Mouse (Mus musculus) embryonic facial prominence, embryonic 10.5 days (tissue): ENCODE data around the gene Ric8b. TPM values are rescaled to one million over a fixed set of nuclear protein-coding genes. Genes with fewer than 3 reads are reported as not detected.
A peak's percentile ranks its signal among the peaks of the same experiment; 100 is the strongest.

ENCODE experiments used
- DNase-seq: peaks from one replicate; pipeline ENCODE4 v3.0.0-alpha.2; 2017; ENCODE audit warnings: low spot score
- H3K27ac ChIP-seq: fragments of 300-500 bp; sonication (generic); replicated peaks from 2 replicates; pipeline ENCODE4 v1.5.1; 2016; ENCODE audit warnings: mild to moderate bottlenecking
- H3K27me3 ChIP-seq: fragments of 300-500 bp; sonication (generic); replicated peaks from 2 replicates; pipeline ENCODE4 v1.6.1; 2016; ENCODE audit warnings: low read depth, mild to moderate bottlenecking; ENCODE audit not compliant: poor library complexity, severe bottlenecking
- H3K36me3 ChIP-seq: fragments of 300-500 bp; sonication (generic); replicated peaks from 2 replicates; pipeline ENCODE4 v1.6.1; 2016; ENCODE audit warnings: mild to moderate bottlenecking, moderate library complexity
- H3K4me1 ChIP-seq: fragments of 300-500 bp; sonication (generic); 2 replicates; pipeline ENCODE4 v1.6.1; 2016
- H3K4me3 ChIP-seq: fragments of 300-500 bp; sonication (generic); 2 replicates; pipeline ENCODE4 v1.5.1; 2016; ENCODE audit warnings: mild to moderate bottlenecking, moderate library complexity
- H3K9me3 ChIP-seq: fragments of 300-500 bp; sonication (generic); 2 replicates; pipeline ENCODE4 v1.6.1; 2016; ENCODE audit warnings: mild to moderate bottlenecking
- WGBS: fragments of 180-500 bp; shearing (Covaris S2); methylation state at CpG from one replicate; pipeline ENCODE4 v1.1.7; 2016; 5-methylcytosine and 5-hydroxymethylcytosine counted together
- polyA plus RNA-seq: library from polyadenylated mRNA; unstranded; fragments of >200 nt; fragmentation: Nextera tagmentation; extraction: Ambion mirVana; gene quantifications from 2 replicates; pipeline ENCODE4 v1.2.1, GENCODE M21; 2016

The Ric8b gene
- polyA plus RNA-seq, 1 experiment from 2014 or later = 27.7 TPM

DNA sequence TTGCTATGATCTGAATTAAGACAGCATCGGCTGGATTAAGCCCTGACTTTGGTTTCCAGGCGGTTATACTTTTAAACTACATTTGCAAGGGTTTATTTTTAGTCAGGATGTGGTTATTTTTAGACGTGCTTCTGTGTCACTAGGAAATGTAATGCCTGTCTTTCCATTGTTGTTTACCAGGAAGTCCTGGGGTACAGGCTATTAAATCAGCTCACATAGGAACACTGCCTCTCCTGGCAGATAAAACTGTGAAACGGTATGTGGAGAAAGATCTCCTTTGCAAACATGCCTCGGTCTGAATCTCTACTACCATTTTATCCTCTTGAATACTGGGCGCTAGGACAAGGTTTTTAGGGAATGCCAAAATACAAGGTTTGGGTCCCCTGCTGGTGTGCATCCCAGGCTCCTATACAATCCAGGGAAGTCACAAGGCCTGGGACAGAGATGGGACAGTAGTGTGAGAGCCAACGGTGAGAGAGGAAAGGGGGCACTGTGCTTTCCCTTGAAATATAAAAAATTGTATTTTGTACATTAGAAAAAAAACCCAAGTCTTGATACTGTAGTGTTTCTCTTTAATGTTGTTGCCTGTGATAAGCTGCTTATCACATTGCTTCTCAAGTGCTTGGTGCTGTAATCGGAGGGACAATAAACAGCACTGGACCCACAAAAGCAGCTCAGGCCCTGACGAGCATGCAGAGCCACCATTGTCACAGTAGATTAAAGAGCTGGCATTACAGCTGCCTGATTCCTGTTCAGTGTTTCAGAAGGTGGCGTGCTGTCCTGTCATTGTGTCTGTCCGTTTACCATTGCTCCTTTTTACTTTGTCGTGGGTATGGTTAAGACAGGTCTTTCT lies 51.7 kb downstream of the Ric8b start:
- Histone ChIP-seq H3K27me3 (no peaks in the 10 kb centered on the region), H3K27ac (0 out of 2 replicates have a peak overlapping the region, but pooled peaks have one; percentile 15), H3K4me3 (no peak overlapping the region), H3K4me1 (peaks cover 14% of the 10 kb centered on the region), H3K9me3 (no peaks in the 10 kb centered on the region), H3K36me3 (peaks cover 47% of the 10 kb centered on the region)
- WGBS = 55% methylated on average over 12 of the region's 12 CpGs
- DNase-seq = no peak

DNA sequence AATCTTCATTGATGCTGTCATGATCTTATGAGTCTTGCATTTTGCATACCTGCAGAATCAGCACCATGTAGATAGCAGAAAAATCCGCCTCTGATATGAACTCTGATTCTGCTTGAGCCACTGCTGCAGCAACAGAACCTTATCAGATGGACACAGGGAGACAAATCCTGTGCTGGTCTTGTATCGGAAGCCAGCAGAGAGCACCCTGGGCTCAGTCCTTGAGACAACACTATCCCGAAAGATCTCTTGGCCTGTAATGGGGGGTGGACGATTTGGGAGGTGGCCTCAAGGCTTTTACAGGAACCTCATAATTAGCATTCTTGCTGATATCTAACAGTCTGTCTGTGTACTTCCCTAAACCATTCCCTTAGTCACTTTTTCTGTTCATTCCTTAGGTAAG lies 57.8 kb downstream of the Ric8b start:
- H3K27me3 ChIP-seq = no peaks in the 10 kb centered on the region
- no peak overlapping the region for H3K4me3 ChIP-seq
- H3K9me3 ChIP-seq = no peaks in the 10 kb centered on the region
- DNase-seq = no peak
- H3K27ac ChIP-seq = no peak overlapping the region
- WGBS = 88% methylated on average over 4 of the region's 4 CpGs
- peaks cover 75% of the 10 kb centered on the region for H3K36me3 ChIP-seq
- no peaks in the 10 kb centered on the region for H3K4me1 ChIP-seq

DNA sequence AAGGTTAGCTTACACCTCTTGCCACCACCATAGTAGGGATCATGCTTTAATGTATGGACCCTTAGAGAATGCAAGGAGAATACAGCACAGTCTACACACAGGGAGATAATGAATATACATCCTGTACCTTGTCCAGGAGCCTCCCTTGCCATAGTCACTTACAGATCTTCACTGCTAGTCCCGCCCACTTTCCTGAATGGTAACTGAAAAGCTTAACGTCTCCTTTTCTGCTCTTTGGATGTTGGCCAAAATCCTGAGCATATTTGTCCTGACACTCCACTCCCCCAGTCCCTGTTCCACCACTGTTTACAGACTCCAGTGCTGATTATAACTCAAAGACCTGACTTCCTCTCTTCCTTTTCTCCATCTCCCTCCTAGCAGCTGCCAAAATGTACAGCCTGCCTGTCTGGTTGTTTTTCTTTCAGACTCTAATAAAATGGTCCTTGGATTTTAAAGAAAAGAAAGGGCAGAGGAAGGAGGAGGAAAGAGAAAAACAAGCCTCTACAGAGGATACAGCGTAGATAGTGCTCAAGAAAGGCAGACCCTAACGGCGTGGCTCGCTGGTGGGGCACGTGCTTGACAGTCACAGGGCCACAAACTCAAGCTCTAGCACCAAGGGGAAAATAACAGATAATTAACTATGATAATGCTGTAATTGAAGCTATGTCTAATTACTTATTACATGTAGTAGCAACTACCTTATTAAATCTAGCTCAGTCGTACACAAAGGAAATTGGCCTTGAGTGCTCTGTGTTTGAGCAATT lies 59.4 kb downstream of the Ric8b start:
- Histone ChIP-seq H3K9me3 (no peaks in the 10 kb centered on the region), H3K36me3 (peaks cover 74% of the 10 kb centered on the region), H3K4me1 (no peaks in the 10 kb centered on the region), H3K27ac (no peak overlapping the region), H3K27me3 (no peaks in the 10 kb centered on the region), H3K4me3 (no peak overlapping the region)
- WGBS = 87% methylated on average over 8 of the region's 8 CpGs
- DNase-seq = no peak

DNA sequence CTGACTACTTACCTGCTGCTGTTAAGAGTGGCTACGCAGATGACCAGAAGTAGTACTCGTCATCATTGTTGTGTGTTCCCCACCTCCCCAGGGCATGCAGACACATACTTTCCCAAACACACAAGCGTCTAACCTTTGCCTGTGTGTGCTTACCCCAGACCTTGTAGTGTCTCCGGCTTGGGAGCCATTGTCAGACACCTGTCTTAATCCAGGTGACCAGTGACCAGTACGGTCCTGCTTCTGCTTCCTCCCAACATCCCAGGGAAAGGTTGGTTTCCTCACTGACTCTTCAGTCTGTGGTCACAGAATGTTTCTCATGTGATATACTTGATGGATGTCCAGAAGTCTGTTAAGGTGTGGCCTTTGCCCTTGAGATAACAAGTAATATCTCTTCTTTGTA lies 62.9 kb downstream of the Ric8b start:
- H3K27ac ChIP-seq = no peak overlapping the region
- H3K4me3 ChIP-seq = no peak overlapping the region
- H3K9me3 ChIP-seq = no peaks in the 10 kb centered on the region
- H3K4me1 ChIP-seq = no peaks in the 10 kb centered on the region; the same call in 1 of the 2 replicates
- 95% methylated on average over 5 of the region's 5 CpGs for WGBS
- peaks cover 74% of the 10 kb centered on the region for H3K36me3 ChIP-seq
- DNase-seq = no peak
- H3K27me3 ChIP-seq = no peaks in the 10 kb centered on the region

DNA sequence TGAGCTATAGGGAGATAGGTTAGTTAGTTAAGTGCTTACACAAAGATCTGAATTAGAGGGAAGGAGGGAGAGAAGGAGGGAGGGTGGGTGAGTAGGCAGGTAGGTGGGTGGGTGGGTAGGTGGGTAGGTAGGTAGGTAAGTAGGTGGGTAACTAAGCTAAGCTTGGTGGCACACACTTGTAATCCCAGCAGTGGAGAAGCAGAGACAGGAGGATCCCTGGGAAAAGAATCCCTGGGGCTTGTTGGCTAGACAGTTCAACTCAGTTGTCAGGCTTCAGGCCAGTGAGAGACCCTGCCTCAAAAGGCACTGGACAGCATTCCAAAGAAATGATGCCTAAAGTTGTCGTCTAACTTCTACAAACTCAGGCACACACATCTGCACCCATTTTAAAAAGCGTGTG lies 64.0 kb downstream of the Ric8b start:
- Histone ChIP-seq H3K4me3 (no peak overlapping the region), H3K27ac (no peak overlapping the region), H3K9me3 (no peaks in the 10 kb centered on the region), H3K27me3 (no peaks in the 10 kb centered on the region), H3K4me1 (no peaks in the 10 kb centered on the region; the same call in 1 of the 2 replicates), H3K36me3 (peaks cover 74% of the 10 kb centered on the region)
- WGBS = 95% methylated on average over 2 of the region's 2 CpGs
- DNase-seq = no peak

DNA sequence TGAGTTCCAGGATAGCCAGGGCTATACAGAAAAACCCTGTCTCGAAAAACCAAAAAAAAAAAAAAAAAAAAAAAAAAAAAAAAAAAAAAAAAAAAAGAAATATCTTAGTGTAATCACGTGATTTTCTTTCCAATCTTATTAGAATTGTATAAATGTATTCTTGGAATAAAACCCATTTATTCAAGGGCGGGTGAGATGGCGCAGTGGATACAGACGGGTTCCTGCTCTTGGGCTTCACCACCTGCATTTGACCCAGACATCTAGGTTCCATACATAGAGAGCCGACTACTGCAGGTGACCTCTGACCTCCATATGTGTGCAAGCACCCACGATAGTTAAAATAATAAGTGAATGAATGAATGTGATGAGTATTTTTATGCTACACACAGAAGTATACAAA lies 65.3 kb downstream of the Ric8b start:
- H3K27ac ChIP-seq = no peak overlapping the region
- WGBS = 89% methylated on average over 7 of the region's 7 CpGs
- DNase-seq = no peak
- H3K4me3 ChIP-seq = no peak overlapping the region
- H3K36me3 ChIP-seq = peaks cover 78% of the 10 kb centered on the region
- H3K27me3 ChIP-seq = no peaks in the 10 kb centered on the region
- H3K9me3 ChIP-seq = no peaks in the 10 kb centered on the region
- H3K4me1 ChIP-seq = no peaks in the 10 kb centered on the region; the same call in 1 of the 2 replicates

DNA sequence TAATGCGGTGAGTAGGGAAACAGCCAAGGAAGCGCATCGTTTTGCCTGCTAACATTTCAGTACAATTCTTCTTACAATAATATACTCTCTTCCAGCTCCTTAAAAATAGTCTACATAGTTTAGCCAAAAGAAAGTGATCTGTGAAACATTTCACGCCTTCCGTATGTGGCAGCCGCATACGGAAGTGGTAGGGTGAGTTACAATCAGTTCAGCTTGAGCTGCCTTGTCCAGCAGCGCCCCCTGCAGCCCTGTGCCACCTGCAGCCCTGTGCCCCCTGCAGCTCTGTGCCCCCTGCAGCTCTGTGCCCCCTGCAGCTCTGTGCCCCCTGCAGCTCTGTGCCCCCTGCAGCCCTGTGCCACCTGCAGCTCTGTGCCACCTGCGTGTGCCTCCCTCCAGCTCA lies 68.5 kb downstream of the Ric8b start:
- WGBS = 79% methylated on average over 9 of the region's 9 CpGs
- DNase-seq = peak; percentile 24
- no peak overlapping the region for H3K4me3 ChIP-seq
- H3K27ac ChIP-seq = no peak overlapping the region
- H3K4me1 ChIP-seq = no peaks in the 10 kb centered on the region; the same call in 1 of the 2 replicates
- H3K36me3 ChIP-seq = peaks cover 67% of the 10 kb centered on the region
- H3K27me3 ChIP-seq = no peaks in the 10 kb centered on the region
- H3K9me3 ChIP-seq = no peaks in the 10 kb centered on the region

DNA sequence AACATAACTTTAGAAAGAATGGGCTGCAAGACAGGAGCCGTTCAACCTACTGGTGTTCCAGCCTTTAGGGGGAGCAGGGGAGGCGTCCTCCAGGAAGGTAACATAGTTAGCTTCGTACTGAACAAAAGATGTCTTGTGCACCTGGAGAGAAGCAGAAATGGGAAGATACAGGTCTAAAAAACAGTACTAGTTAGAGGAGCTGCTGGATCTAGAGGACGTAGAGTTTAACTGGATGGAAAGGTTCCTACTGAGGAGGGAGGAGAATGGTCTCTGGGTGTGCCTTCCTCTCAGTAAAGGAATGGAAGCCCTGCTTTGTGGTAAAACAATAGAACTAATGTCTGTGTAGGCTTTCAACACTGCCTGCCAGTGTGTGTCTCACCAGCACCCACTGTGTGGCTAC lies 70.2 kb downstream of the Ric8b start:
- Histone ChIP-seq H3K27ac (no peak overlapping the region), H3K9me3 (no peaks in the 10 kb centered on the region), H3K36me3 (peaks cover 64% of the 10 kb centered on the region), H3K4me1 (no peaks in the 10 kb centered on the region; the same call in 1 of the 2 replicates), H3K27me3 (no peaks in the 10 kb centered on the region), H3K4me3 (no peak overlapping the region)
- 82% methylated on average over 4 of the region's 4 CpGs for WGBS
- DNase-seq = no peak

DNA sequence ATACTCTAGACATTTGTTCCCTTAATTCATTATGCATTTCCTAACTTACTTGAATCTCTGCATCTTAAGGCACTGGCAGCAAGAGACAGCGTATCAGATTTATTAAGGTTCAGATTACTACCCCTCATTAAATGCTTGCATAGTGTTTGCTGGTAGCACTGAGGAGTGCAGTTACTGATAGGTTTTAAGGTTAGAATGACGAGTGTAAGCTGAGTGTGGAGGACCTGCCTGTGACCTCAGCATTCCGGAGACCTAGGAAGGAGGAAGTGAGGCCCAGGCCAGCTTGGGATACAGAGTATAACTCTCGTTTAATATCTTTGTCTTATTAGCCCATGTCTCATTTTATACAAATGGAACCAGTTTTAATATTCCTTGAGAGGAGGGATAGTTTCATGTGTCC lies 71.2 kb downstream of the Ric8b start:
- 69% methylated on average over 4 of the region's 4 CpGs for WGBS
- Histone ChIP-seq H3K4me3 (no peak overlapping the region), H3K36me3 (peaks cover 63% of the 10 kb centered on the region), H3K4me1 (no peaks in the 10 kb centered on the region; the same call in 1 of the 2 replicates), H3K27me3 (no peaks in the 10 kb centered on the region), H3K27ac (no peak overlapping the region), H3K9me3 (no peaks in the 10 kb centered on the region)
- DNase-seq = no peak

DNA sequence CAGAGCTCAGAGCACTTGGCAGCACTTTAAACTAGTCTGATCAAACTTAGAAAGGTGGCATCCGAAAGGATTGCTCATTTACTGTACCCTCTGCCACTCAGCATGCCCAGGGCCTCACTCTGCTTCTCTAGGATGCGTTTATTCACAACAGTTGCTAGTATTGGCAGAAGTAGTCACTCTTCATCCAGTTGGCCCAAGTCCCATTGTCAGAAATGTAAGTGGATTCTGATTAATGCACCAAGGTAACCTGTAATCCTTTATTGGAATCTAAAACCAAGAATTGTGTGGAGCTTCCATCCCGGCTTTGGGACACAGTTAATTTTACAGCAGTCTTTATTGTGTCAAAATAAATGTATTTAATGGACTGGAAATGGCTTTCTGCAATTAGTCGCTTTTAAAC lies 76.9 kb downstream of the Ric8b start:
- Histone ChIP-seq H3K9me3 (no peaks in the 10 kb centered on the region), H3K27ac (no peak overlapping the region), H3K27me3 (no peaks in the 10 kb centered on the region), H3K4me3 (no peak overlapping the region), H3K36me3 (peaks cover 52% of the 10 kb centered on the region), H3K4me1 (peaks cover 4% of the 10 kb centered on the region; the same call in 1 of the 2 replicates)
- 90% methylated on average over 4 of the region's 4 CpGs for WGBS
- no peak for DNase-seq

DNA sequence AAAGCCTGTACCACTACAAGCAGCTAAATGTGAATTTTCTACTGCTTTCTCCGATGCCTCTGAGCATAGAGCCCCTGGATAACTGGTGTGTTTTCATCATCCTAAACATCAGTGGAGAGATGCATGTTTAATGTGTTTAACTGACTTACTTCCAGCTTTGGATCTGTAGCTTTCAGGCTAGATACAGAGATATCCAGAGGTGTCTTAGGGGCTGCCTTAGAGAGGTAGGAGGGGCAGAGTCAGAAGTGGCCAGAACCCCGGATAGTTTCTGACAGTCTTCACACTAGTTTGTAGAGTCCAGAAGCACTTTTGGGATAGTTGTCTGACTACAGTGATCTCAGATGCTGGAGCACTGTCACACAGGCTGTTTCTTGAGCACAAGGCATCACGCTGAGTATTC lies 77.6 kb downstream of the Ric8b start:
- Histone ChIP-seq H3K36me3 (peaks cover 46% of the 10 kb centered on the region), H3K27me3 (no peaks in the 10 kb centered on the region), H3K4me3 (no peak overlapping the region), H3K9me3 (no peaks in the 10 kb centered on the region), H3K4me1 (peaks cover 4% of the 10 kb centered on the region; the same call in 1 of the 2 replicates), H3K27ac (no peak overlapping the region)
- no peak for DNase-seq
- WGBS = 93% methylated on average over 3 of the region's 3 CpGs

DNA sequence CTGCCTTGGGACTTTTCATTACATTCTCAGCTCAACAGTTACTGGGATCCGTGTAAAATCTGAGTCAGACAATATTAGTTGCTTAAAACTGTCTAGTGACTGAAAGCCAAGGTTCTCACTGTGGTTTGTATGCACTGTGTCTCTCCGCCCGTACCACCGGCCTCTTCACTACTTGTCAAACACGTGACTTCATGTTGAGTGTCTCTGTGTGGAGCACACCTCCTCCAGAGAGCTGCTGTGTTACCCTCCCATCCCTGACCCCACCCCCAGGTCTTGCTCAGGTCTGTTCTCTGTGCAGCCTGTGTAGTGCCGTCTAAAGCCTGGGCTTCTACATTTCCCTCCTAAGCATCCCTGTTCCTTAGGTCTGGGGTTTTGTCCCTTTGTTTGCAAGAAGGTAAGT lies 79.0 kb downstream of the Ric8b start:
- H3K27me3 ChIP-seq = no peaks in the 10 kb centered on the region

More for the DNA sequence above, 79.0 kb downstream of the Ric8b start:
- H3K36me3 ChIP-seq = peaks cover 45% of the 10 kb centered on the region
- 85% methylated on average over 6 of the region's 6 CpGs for WGBS
- H3K4me3 ChIP-seq = no peak overlapping the region
- no peak overlapping the region for H3K27ac ChIP-seq
- H3K9me3 ChIP-seq = no peaks in the 10 kb centered on the region
- DNase-seq = no peak
- H3K4me1 ChIP-seq = peaks cover 4% of the 10 kb centered on the region; the same call in 1 of the 2 replicates
